Mouse (Mus musculus) natural killer cell, adult 2 months (primary cell): ENCODE results near the gene Maml3.

ENCODE experiments used
- DNase-seq, 2 experiments: peaks; one replicate each; pipeline ENCODE4 v3.0.0; 2022; ENCODE audit warnings: low spot score in 2 of 2

The Maml3 gene

DNA sequence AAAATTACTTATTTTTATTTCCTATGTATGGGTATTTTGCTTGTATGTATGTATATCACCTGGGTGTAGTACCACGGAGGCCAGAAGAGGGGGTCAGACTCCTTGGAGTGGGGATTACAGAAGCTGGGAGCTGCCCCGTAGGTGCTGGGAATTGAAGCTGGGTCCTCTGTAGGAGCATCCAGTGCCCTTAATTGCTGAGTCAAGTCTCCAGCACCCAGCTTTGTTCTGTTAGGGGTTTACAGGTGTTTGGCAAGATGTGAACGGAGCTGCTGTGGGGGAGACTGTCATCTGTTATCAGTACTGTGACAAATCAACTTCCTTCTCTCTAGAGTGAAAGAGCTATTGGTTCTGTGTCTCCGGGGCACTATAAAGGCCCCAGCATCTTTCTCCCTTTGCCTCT, 190.0 kb downstream of the Maml3 start:
- DNase-seq = no peak

DNA sequence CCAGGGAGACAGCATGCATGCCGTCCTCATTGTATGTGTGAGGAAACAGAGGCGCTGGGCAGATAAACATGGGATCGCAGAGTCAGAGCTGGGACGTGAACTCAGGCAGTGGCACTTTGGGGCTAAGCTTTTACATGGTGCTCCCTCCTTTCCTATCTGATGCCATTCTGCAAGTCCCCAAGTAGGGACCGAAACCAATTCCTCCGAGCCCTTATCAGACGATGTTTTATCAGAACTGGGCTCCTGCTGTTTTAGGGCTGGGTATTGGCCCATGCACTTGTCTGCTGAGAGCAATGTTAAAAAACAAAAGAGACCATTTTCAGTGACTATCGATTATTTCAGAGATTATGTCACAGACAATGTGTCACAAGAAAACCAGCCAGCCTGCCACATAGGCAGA, 191.4 kb downstream of the Maml3 start:
- DNase-seq = no peak

DNA sequence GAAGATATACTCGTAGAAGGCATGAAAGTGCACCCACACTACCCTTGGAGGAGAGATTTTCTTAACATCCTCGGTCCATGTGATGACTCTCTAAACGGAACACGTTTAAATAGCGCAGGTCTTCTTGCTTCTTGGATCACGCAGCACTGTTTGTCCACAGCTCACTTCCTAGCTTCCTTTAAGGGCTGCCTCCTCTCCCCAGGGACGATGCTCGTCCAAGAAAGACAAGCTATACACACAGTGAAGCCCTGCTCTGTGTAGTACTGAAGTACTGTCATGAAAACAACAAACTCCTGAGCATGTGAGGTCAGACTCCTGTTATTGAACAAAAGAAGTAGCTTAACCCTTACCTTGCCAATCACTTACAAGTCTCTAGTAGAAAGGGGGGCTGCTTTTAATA, 192.7 kb downstream of the Maml3 start:
- no peak for DNase-seq

DNA sequence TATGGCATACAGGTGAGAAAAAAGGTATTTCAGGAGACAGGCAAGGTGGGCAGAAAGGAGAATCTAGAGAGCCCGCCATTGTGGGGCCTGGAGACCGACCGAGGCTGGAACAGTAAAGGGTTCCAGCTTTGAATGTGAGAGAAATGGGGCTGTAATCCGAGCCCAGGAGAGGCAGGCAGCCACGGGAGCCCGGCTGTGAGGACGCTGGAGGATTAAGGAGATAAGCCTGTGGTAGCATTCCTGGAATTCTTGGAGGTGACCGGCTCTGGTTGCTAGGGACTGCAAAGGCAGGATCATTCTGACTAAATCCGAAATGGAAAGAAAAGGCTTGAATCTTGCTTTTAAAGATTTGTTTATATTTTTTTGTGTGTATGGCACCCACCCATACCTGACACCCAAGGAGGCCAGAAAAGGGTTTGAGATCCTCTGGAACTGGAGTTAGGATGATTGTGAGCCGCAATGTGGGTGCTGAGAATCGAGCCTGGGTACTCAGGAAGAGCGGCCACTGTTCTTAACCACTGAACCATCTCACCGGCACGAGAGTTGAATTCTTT, 196.4 kb downstream of the Maml3 start:
- DNase-seq = no peak

DNA sequence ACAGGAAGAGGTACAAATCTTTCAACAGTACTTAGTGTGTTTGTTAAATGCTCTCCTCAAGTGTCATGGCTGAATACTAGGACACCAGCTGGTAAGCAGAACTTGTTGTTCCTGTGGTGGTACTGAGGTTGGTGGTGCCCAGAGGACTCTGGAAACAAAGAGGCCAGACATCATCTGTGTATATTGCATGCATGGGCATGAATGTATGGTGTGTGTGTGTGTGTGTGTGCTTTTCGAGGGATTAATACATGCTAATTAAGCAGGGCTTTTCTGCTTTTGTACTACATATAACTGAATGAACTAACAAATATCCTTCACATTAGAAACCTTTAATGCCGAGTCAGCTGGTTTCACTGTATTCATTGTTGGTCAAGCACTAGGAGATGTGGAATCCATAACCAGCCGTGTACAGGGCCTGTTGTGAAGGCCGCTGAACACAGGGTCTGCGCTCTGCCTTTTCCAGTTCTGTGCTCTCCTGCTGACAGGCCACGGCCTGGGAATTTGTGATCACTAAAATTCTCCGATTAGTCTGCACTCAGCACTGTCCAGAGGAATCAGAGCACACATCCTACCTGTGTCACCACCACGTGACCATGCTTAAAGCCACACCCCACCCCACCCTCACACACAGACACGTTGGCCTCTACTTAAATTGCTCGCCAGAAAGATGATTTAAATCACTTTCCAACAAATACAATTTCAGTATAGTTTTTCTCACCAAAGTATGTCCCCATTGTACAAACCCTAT, 197.6 kb downstream of the Maml3 start:
- no peak for DNase-seq

DNA sequence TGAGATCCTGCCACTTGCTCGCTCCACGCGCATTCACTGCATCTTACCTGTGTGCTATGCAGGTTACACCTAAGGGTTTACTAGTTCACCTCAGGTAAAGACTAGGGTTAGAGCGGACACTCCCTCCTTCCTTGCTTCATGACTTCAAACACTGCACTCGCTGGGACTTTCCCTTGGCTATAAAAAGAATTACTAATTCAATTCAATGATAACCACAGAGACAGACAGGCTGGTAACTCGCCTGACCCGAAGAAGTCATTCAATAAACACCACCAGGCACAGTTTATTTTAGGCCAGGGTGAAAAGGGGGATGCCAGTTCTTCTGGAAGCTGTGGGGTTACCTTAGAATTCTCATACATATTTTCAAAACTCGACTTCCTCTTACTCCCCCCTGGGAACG, 199.0 kb downstream of the Maml3 start:
- DNase-seq = peak; percentile 29 to 31

DNA sequence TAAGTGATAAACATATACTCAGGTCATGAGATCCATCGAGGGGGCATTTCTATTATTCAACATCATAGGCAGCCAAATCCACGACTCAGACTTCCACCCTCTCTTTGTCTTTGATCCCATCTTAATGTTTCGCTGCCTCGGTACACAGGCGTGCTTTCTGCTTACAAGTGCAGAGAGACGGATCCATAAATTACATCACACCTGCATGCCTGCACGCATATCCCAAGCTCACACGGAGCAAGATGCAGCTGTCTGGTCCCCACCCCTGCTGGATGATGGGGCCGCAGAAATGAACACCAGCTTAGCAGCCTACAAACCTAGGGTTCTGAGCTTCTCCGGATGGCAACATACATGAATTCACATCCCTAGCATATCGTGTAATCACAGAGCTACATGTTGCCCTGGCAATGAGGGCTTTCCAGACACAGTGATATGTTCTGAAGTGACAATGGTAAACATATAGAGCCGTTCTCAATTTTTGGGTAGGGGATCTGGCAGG, 200.5 kb downstream of the Maml3 start:
- DNase-seq = no peak

DNA sequence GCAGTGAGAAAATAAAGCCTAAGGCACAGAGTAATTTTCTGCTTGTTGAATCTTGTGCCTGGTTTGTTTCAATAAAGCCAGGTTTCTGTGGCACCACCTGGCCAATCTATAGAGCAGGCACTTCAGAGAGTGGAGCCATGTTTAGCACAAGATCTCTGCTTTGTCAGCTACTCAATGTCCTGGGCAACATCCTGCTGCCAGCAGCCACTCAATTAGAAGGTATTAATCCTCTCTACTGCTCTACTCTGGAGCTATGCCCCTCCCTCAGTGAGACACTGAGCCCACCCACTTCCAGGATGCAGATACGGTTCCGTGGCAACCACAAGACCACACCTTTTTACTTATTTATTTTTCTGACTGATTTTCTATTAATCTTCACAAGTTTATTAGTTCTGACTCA, 203.7 kb downstream of the Maml3 start:
- DNase-seq = no peak

DNA sequence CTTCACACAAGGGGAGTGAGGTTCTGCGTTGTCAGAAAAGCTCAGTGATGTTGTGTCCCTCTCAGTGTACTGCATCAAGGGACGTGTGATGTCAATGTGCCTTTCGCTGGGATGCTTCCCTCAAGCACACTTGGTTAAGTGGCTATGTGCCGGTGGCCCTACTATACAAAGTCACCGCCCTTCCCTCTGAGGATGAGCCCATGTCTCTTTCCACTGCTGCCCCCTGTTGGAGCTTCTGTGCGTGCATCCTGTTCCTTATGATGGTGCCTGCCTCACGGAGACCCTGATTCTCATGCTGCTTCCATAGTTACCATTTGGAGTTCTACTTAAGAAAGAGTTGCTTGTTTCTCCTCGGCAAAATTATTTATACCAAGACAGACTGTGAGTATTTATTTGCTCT, 210.4 kb downstream of the Maml3 start:
- DNase-seq = no peak

DNA sequence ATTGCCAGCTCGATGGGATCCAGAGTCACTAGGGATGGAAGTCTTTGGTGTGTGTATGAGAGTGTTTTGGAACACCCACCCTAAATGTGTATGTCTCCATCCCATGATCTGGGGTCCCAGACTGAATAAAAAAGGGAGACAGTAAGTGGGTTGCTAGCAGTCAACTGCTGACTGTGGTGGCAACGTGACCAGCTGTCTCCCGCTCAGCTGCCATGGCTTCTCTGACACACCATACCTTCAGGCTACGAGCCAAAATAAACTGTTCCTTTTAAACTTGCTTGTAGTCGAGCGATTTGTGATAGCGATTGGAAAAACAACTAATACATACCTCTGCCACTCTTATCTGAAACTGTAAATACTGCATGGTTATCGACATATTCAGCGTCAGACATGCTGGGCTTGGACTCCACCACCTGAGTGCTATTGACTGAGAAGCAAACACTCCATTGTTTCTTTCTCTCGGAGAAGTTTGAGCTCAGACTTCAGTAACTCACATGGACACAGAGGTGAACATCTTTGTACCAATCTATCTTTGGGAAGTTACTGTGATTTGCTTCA, 213.2 kb downstream of the Maml3 start:
- DNase-seq = no peak

DNA sequence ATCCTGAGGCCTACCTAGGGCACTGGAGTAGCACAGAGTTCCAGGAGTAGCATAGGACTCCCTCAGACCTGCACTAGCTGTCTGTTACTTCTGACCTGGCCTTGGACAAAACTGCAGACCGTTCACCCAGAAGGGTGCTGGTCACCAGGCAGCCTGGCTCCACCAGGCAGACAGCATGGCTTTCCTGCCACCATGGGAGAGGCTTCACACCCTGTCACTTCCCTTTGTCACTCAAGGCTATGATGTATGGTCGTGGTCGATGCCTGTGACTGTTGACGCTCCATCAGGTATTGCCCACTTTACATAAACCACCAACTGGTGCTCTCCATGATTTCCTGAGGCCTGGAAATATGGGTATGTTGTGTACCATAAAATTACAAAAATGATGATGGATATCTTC, 214.7 kb downstream of the Maml3 start:
- no peak for DNase-seq

DNA sequence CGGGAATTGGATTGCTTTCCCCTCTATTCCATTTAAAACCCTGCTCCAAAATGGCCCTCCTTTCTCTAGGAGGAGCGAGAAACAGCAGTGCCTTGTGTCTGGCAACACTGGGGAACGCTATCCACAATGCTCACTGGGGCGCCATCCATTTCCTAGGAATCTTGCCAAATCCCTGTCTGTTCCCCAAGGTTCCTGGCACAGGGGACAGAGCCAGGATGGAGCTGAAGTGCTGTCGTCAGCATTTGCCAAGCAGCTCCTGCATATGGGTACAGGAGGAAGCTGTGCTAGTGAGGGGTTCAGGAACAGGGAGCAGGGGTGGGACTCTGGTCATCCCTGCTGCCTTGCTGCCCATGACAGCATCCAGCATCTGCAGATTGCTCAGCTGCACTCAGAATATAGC, 215.1 kb downstream of the Maml3 start:
- DNase-seq = no peak

DNA sequence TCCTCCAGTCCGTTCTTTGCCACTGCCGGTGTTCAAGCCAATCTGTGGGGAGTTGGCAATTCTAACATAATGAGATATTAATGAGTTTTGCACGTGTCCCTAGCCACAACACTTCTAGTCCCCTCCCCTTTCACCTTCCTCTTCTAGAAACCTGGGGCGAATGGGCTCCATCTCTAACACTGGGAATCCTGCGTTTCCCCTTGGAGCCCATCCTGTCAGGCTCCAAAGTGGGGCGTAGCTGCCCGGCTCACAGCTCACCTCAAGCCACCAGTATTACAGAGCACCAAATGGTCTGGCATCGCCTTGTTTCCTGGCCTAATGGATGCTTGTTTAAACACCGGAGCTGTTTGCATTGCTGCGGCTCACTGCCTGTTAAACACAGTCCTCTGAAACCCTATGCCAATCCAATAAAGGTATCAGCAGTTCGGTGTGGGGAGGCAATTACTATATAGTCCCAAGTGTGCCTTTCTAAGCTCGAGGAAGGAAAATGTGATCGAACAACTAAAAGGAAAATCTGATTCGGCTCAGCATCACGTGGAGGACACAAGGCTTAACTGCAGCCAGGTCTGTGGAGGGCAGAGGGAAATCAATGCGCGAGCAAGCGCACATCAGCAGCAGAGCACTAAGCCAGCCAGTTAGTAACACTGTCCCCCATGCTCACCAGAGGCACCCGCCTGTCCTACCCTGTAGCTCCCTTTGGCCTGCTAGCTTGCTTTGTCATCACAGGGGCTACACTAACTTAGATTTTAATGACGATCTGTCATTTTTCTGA, 216.0 kb downstream of the Maml3 start:
- DNase-seq = no peak

DNA sequence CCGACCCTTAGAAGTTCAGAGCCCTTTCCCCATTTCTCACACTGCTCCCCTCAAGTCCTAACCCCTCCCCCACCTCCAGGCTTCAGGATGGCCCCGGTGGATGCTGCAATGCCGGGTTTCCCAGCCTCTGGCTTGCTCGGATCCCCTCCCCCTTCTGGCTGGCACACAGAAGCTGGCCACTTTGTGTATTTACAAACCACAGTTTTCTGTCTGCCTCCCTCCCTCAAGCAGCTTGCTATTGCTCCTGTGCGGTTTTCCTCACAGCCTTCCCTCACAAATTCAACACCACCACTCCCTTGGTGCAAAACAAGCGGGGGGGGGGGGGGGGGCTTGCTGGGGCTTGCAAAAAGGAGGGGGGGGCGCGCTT, 216.6 kb downstream of the Maml3 start:
- DNase-seq = no peak

DNA sequence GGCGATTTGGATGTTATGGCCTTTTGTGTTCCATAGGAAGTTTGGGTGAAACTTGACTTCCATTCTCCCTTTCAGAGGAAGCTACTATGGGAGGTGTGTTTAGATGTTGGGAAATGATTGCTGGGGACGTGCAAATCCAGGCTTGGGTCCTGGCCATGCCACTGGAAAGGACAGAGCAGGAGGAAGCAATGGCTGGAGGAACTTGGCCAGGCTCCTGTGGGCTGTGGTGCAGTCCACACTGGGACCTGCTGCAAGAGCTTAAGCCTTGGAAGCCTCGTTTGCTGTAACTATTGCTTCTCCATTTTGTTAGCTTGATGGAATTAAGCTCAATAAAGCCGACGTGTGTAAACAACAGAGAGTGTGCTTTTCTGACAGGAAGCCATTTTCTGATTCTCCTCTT, 219.0 kb downstream of the Maml3 start:
- no peak for DNase-seq

DNA sequence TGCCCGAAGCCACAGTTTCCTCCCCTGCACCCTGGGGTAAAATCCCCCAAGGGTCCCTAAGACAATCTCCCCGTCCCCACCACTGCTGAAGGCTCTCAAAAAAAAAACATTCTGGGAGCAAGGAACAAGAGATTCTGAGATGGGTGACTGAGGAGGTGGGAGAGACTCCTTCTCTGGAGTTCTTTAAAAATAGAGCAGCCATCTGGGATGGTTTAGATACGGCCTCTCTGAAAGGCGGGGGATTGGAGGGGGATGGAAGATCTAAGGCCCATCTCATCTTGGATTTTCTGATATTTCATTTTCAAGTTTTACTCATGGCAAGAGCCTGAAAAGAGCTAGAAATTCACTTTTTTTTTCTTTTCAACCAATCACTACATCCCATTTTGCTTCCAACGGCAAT, 219.4 kb downstream of the Maml3 start:
- DNase-seq = no peak

DNA sequence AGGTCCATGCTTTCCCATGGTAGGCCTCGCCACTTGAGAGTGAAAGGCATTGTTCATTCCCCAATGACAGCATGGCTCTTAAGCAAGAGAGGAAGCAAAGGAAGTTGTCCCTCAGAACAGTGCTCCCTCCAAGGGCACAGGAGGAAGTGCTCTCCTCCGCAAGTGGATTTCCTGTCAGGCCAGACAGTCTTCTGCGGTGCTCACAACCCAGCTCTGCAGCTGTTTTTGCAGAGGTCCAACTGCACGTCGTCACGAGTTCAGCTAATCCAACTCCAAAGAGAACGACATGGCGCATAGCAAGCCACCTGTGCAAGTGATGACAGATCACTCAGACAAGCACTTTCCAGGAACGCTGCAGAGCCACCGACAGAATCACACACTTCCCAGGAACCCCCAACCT, 222.9 kb downstream of the Maml3 start:
- DNase-seq = peak in 1 of 2 experiments; percentile 10

DNA sequence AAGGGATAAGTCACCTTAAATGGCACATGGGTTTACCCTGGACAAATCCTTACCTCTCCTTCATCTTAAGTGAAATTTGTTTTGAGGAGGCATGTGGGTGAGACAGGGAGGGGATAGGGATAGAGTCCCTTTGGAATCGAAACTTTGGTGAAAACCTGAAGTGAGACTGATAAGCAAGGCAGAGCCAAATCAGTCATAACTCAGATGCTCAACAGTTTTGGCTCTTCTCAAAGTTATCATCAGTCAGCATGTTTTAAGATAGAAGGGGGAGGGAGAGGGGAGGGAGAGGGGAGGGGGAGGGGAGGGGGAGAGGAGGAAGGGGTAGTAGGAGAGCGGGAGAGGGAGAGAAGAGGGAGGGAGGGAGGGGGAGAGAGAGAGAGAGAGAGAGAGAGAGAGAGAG, 223.5 kb downstream of the Maml3 start:
- DNase-seq = no peak

DNA sequence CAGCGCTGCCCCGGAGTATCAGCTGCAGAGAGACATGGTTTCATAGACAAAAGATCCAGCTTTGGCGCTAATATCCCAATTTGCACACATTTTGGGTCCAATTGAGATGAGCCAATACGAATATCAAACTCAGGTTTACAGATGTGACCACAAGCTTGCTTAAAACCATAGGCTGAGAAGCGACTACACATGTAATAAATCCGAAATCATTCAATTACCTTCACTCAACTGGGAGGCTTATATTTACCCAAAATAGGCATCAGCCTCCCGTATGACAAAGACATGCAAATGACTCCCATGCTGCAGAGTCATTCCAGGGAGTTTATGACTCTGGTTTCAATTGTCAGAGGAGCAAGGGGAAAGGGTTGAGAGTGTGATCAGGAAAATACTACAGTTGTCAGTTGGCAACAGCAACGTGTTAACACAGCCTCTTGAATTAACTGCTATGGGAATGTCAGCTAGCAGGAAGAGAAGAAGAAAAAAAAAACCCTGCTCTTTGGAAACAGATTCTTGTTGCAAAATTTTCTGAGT, 224.3 kb downstream of the Maml3 start:
- DNase-seq = no peak

DNA sequence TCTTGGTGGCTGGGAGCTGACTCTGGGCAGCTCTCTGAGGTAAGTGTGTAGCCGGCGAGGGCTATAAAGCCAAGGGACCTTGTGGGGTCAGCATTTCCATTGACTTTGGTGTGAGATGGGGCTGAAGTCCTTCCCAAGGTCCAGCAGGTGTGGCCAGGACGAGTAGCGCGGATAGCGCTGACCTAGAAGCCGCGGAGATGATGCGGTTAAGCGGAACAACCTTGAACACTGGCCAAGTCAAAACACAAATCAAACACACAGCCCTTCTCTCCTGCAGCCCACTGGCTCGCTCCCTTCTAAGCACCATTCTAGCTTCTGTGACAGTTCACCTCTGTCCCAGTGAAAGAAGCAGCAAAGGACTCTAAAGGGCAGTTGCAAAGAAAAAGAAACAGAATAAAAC, 225.7 kb downstream of the Maml3 start:
- no peak for DNase-seq

DNA sequence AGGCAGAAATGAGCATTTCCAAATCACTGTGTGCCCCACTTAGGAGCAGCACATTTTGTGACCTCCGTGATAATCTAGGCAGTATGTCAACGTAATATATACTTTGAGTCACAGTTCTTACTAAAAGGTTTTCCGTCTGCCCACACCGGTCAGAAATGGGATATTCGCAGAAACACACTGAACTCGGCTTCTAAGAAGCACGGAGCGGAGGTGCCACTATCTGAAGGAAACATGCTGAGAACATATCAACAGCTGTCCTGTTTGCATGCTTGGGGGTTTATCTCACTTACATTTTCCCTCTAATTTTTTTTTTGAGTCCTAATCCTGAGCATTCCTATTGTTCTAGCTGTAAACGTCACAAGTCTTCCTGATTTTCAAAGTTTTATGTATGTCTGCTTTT, 226.3 kb downstream of the Maml3 start:
- DNase-seq = no peak

DNA sequence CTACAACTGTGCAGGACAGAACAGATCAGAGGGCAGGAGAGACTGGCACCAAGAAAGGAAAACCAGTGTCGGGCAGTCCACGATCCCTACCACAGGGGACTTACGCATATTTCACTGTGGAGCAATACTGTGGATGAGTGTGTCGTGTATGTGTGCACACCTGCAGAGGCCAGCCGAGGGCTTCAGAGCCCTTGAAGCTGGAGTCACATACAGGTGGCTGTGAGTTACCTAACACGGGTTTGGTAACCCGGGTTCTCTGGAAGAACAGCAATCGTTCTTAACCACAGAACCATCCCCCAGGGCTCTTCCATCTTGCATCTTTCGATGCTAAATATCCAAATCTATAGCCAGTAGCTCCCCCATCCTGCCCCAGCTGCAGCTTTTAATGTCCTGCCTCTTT, 228.1 kb downstream of the Maml3 start:
- DNase-seq = no peak

DNA sequence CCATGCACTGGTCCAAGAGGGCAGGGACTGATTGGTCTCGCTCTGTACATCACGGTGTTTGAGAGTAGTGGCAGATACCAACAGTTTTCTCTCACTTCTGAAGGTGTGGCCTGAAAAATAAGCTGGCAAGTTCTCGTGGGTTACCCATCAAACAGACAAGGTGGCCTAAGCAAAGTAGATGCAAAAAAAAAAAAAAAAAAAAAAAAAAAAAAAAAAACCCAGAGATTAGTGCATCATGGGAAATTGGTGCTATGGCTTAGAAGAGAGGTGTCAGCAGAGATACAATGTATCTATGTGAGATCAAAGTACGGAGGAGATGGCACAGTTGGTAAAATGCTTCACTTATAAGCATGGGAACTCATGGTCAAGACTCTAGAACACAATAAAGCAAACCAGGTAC, 229.2 kb downstream of the Maml3 start:
- no peak for DNase-seq
